Mouse (Mus musculus) lung, postnatal 4 days (tissue): Measurements from ENCODE around the gene Cd244a.

ENCODE experiments used
- DNase-seq, 2 experiments: peaks; one replicate each; pipeline ENCODE4 v3.0.0; 2021

Cd244a gene

DNA sequence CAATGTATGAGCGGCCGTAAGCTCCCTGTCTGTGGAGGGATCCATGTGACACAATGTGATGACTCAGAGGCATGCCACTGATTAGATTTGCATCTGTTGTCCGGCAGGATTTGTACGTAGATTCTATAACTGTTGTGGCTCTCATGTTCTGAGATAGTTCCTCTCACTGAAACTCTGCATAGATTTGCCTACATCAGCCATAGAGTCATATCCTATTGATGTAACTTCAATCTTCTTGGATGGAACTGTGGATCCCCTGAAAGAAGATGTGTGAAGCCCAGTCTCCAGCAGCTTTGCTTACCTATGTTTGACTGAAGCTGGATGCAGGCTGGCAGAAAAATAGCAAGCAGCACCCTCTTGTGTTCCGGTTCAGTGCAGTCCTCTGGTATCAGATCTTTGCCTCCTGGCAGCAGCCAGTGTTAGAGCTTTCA lies 99.6 kb downstream of the Cd244a start:
- DNase-seq: no peak
